In genomic region chr6:83350851-83351405, GRCm38 (mm10) we compare ENCODE assay signal across 12 mouse cellular contexts. TPM values are rescaled to one million over a fixed set of nuclear protein-coding genes. Genes with fewer than 3 reads are reported as not detected.
A peak's percentile ranks its signal among the peaks of the same experiment; 100 is the strongest.
DNase-seq lines count a peak whose midpoint lies in the region; ATAC-seq and TF ChIP-seq lines count a peak whose summit lies in the region.
"Had no signal": no experiment of that assay in that cellular context is flagged by ENCODE, and none has a peak within 500 bp of the region (broad histone marks: within the 10 kb centered on the region; RNA-seq: fewer than 3 reads in every experiment).

No protein-coding gene starts in this region.

- no peak overlapping the region for H3K27ac ChIP-seq in forebrain, embryonic 15.5 days (replicated peaks)
- no peak overlapping the region for H3K27ac ChIP-seq in forebrain, postnatal 0 days (ENCODE audit: low read depth, low read length)
- H3K27ac ChIP-seq in neural tube, embryonic 13.5 days (replicated peaks): no peak overlapping the region
- H3K27ac ChIP-seq in embryonic facial prominence, embryonic 13.5 days: no peak overlapping the region
- peak overlapping the region; percentile 98 for H3K27ac ChIP-seq in liver, embryonic 15.5 days (replicated peaks)
- H3K27ac ChIP-seq: kidney, embryonic 15.5 days had no signal

- no peaks in the 10 kb centered on the region for H3K9me3 ChIP-seq in forebrain, embryonic 15.5 days
- H3K9me3 ChIP-seq in forebrain, postnatal 0 days (ENCODE audit: low read length): no peaks in the 10 kb centered on the region
- no peaks in the 10 kb centered on the region for H3K9me3 ChIP-seq in neural tube, embryonic 13.5 days
- no peaks in the 10 kb centered on the region for H3K9me3 ChIP-seq in embryonic facial prominence, embryonic 13.5 days
- no peaks in the 10 kb centered on the region for H3K9me3 ChIP-seq in liver, embryonic 15.5 days (replicated peaks)
- H3K9me3 ChIP-seq: kidney, embryonic 15.5 days had no signal

- no peak for DNase-seq in forebrain, postnatal 0 days
- no peak for DNase-seq in neural tube, embryonic 10.5 days (ENCODE audit: extremely low spot score, low spot score)
- DNase-seq in adipocyte (ENCODE audit: low spot score) (no peak), MN1 (ENCODE audit: low spot score) (no peak)
- DNase-seq: lung, embryonic 14.5 days had no signal

- TF ChIP-seq CTCF in forebrain, postnatal 0 days (IDR thresholded peaks at IDR 0.05; ENCODE audit: low read depth): no peak

- H3K27me3 ChIP-seq in forebrain, embryonic 15.5 days: no peaks in the 10 kb centered on the region
- no peaks in the 10 kb centered on the region for H3K27me3 ChIP-seq in forebrain, postnatal 0 days (ENCODE audit: insufficient read depth, low read length)
- no peaks in the 10 kb centered on the region for H3K27me3 ChIP-seq in neural tube, embryonic 13.5 days
- H3K27me3 ChIP-seq in embryonic facial prominence, embryonic 13.5 days: no peaks in the 10 kb centered on the region
- no peaks in the 10 kb centered on the region for H3K27me3 ChIP-seq in liver, embryonic 15.5 days
- H3K27me3 ChIP-seq: kidney, embryonic 15.5 days had no signal

- WGBS in forebrain, embryonic 15.5 days: 88% methylated on average over 16 of the region's 16 CpGs
- WGBS in forebrain, postnatal 0 days: 87% methylated on average over 16 of the region's 16 CpGs
- WGBS in neural tube, embryonic 13.5 days: 91% methylated on average over 16 of the region's 16 CpGs
- 89% methylated on average over 16 of the region's 16 CpGs for WGBS in embryonic facial prominence, embryonic 13.5 days
- WGBS in liver, embryonic 15.5 days (ENCODE audit: insufficient replicate concordance): 70% methylated on average over 16 of the region's 16 CpGs

- H3K4me1 ChIP-seq in forebrain, embryonic 15.5 days: peaks cover 16% of the 10 kb centered on the region
- H3K4me1 ChIP-seq in forebrain, postnatal 0 days (ENCODE audit: insufficient read depth): no peaks in the 10 kb centered on the region
- H3K4me1 ChIP-seq in neural tube, embryonic 13.5 days (replicated peaks): peaks cover 15% of the 10 kb centered on the region
- peaks cover 18% of the 10 kb centered on the region for H3K4me1 ChIP-seq in embryonic facial prominence, embryonic 13.5 days
- peaks cover 73% of the 10 kb centered on the region for H3K4me1 ChIP-seq in liver, embryonic 15.5 days (replicated peaks)

- H3K36me3 ChIP-seq in forebrain, embryonic 15.5 days: peaks cover 15% of the 10 kb centered on the region
- H3K36me3 ChIP-seq in forebrain, postnatal 0 days (ENCODE audit: insufficient read depth): peaks cover 26% of the 10 kb centered on the region
- H3K36me3 ChIP-seq in neural tube, embryonic 13.5 days: peaks cover 28% of the 10 kb centered on the region
- H3K36me3 ChIP-seq in embryonic facial prominence, embryonic 13.5 days: peaks cover 41% of the 10 kb centered on the region
- peaks cover 46% of the 10 kb centered on the region for H3K36me3 ChIP-seq in liver, embryonic 15.5 days (replicated peaks)

- 0 out of 2 replicates have a peak overlapping the region, but pooled peaks have one; percentile 94 for H3K9ac ChIP-seq in forebrain, embryonic 15.5 days (replicated peaks)
- H3K9ac ChIP-seq in forebrain, postnatal 0 days: no peak overlapping the region
- 0 out of 2 replicates have a peak overlapping the region, but pooled peaks have one; percentile 92 for H3K9ac ChIP-seq in neural tube, embryonic 13.5 days
- peak overlapping the region; percentile 93; the same call in 1 of the 2 replicates for H3K9ac ChIP-seq in embryonic facial prominence, embryonic 13.5 days
- H3K9ac ChIP-seq in liver, embryonic 15.5 days: peak overlapping the region; percentile 96

- H3K4me2 ChIP-seq in forebrain, embryonic 15.5 days (replicated peaks): no peak overlapping the region
- H3K4me2 ChIP-seq in forebrain, postnatal 0 days (ENCODE audit: low read depth): no peak overlapping the region
- no peak overlapping the region for H3K4me2 ChIP-seq in neural tube, embryonic 13.5 days
- no peak overlapping the region for H3K4me2 ChIP-seq in embryonic facial prominence, embryonic 13.5 days
- peak overlapping the region; percentile 77 for H3K4me2 ChIP-seq in liver, embryonic 15.5 days

- H3K4me3 ChIP-seq in forebrain, embryonic 15.5 days: no peak overlapping the region
- H3K4me3 ChIP-seq in forebrain, postnatal 0 days (ENCODE audit: low read depth, low read length): no peak overlapping the region
- no peak overlapping the region for H3K4me3 ChIP-seq in neural tube, embryonic 13.5 days
- no peak overlapping the region for H3K4me3 ChIP-seq in embryonic facial prominence, embryonic 13.5 days
- peak overlapping the region; percentile 87 for H3K4me3 ChIP-seq in liver, embryonic 15.5 days (replicated peaks)

- ATAC-seq in forebrain, embryonic 15.5 days (replicated peaks): no peak
- no peak for ATAC-seq in forebrain, postnatal 0 days
- no peak for ATAC-seq in neural tube, embryonic 13.5 days (ENCODE audit: low read depth)
- ATAC-seq in embryonic facial prominence, embryonic 13.5 days (ENCODE audit: insufficient number of reproducible peaks, insufficient read depth, low FRiP score, low TSS enrichment, low read depth): no peak
- ATAC-seq in liver, embryonic 15.5 days (ENCODE audit: insufficient read depth): no peak
- ATAC-seq: activated CD4-positive, CD25-positive, alpha-beta regulatory T cell, adult 4 months; forebrain, embryonic 14.5 days had no signal

RNA-seq across cellular contexts. Expression of gene Bola3, which starts 2.0 kb away (rescaled TPM):
- 58.8 and 59.7 TPM in 2 replicates for polyA plus RNA-seq in forebrain, embryonic 15.5 days (2015; fragmentation: Nextera tagmentation; extraction: Ambion mirVana)
- 6.6 and 7.7 TPM in 2 replicates for total RNA-seq in forebrain, postnatal 0 days (2014; rRNA removed)
- 50.2 and 55.7 TPM in 2 replicates for polyA plus RNA-seq in forebrain, postnatal 0 days (2015; fragmentation: Nextera tagmentation; extraction: Ambion mirVana)
- 68.5 and 70.4 TPM in 2 replicates for polyA plus RNA-seq in neural tube, embryonic 13.5 days (2015; fragmentation: Nextera tagmentation; extraction: Ambion mirVana)
- 115 and 121 TPM in 2 replicates for polyA plus RNA-seq in embryonic facial prominence, embryonic 13.5 days (2015; fragmentation: Nextera tagmentation; extraction: Ambion mirVana)
- polyA plus RNA-seq in liver, embryonic 15.5 days (2015; fragmentation: Nextera tagmentation; extraction: Ambion mirVana): 204 and 248 TPM in 2 replicates

RNA-seq across cellular contexts. Expression of gene Mob1a, which starts 25.1 kb away (rescaled TPM):
- 32.4 and 32.8 TPM in 2 replicates for polyA plus RNA-seq in forebrain, embryonic 15.5 days (2015; fragmentation: Nextera tagmentation; extraction: Ambion mirVana)
- total RNA-seq in forebrain, postnatal 0 days (2014; rRNA removed): 31.0 and 32.4 TPM in 2 replicates
- polyA plus RNA-seq in forebrain, postnatal 0 days (2015; fragmentation: Nextera tagmentation; extraction: Ambion mirVana): 9.3 and 9.5 TPM in 2 replicates
- polyA plus RNA-seq in neural tube, embryonic 13.5 days (2015; fragmentation: Nextera tagmentation; extraction: Ambion mirVana): 29.2 and 32.8 TPM in 2 replicates
- polyA plus RNA-seq in embryonic facial prominence, embryonic 13.5 days (2015; fragmentation: Nextera tagmentation; extraction: Ambion mirVana): 60.1 and 65.1 TPM in 2 replicates
- 34.9 and 35.9 TPM in 2 replicates for polyA plus RNA-seq in liver, embryonic 15.5 days (2015; fragmentation: Nextera tagmentation; extraction: Ambion mirVana)

RNA-seq across cellular contexts. Expression of gene Mthfd2, which starts 25.2 kb away (rescaled TPM):
- polyA plus RNA-seq in forebrain, embryonic 15.5 days (2015; fragmentation: Nextera tagmentation; extraction: Ambion mirVana): 25.4 and 25.6 TPM in 2 replicates
- total RNA-seq in forebrain, postnatal 0 days (2014; rRNA removed): 18.6 and 31.9 TPM in 2 replicates
- 19.0 and 21.5 TPM in 2 replicates for polyA plus RNA-seq in forebrain, postnatal 0 days (2015; fragmentation: Nextera tagmentation; extraction: Ambion mirVana)
- polyA plus RNA-seq in neural tube, embryonic 13.5 days (2015; fragmentation: Nextera tagmentation; extraction: Ambion mirVana): 27.6 and 27.8 TPM in 2 replicates
- polyA plus RNA-seq in embryonic facial prominence, embryonic 13.5 days (2015; fragmentation: Nextera tagmentation; extraction: Ambion mirVana): 36.3 and 37.0 TPM in 2 replicates
- 61.6 and 67.8 TPM in 2 replicates for polyA plus RNA-seq in liver, embryonic 15.5 days (2015; fragmentation: Nextera tagmentation; extraction: Ambion mirVana)
